Mouse (Mus musculus): ENCODE results near the gene Camk1d. TPM values are rescaled to one million over a fixed set of nuclear protein-coding genes. Genes with fewer than 3 reads are reported as not detected.
"Not testable (repeated sequence)": the region's sequence is repeated elsewhere in the genome, so short reads cannot be mapped to it uniquely, and the experiment has no call there.

Gene Camk1d
- polyA plus RNA-seq, 1 experiment from 2014 or later = 1.1 TPM

DNA sequence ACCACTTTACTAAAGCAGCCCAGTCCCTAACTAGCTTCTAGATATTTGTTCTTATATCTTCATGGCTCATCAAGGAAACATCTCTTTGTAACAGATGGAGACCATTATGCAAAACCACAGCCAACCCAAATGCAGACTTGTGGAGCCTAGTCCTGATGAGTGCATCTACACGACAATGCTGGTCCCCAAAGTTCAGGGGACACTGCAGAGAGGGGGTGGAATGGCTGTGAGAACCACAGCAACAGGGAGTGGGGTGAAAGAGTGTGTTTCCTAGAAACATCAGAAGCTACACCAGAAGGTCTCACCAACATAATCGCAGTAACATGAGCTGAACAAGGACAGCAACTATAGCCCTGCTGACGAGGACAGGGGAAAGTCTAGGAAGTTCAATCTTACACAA, 152.9 kb downstream of the Camk1d start:
- no peak overlapping the region for H3K9ac ChIP-seq (replicated peaks)
- 87% methylated on average over 3 of the region's 3 CpGs for WGBS
- no peak overlapping the region for H3K4me3 ChIP-seq (replicated peaks)
- no peak overlapping the region for H3K4me2 ChIP-seq
- no peak overlapping the region for H3K27ac ChIP-seq
- H3K36me3 ChIP-seq = no peaks in the 10 kb centered on the region
- no peaks in the 10 kb centered on the region for H3K4me1 ChIP-seq (replicated peaks)
- H3K27me3 ChIP-seq = no peaks in the 10 kb centered on the region
- H3K9me3 ChIP-seq = no peaks in the 10 kb centered on the region
- no peak for ATAC-seq (ENCODE audit: insufficient number of reproducible peaks, insufficient read depth, low FRiP score, low TSS enrichment, low read depth)

DNA sequence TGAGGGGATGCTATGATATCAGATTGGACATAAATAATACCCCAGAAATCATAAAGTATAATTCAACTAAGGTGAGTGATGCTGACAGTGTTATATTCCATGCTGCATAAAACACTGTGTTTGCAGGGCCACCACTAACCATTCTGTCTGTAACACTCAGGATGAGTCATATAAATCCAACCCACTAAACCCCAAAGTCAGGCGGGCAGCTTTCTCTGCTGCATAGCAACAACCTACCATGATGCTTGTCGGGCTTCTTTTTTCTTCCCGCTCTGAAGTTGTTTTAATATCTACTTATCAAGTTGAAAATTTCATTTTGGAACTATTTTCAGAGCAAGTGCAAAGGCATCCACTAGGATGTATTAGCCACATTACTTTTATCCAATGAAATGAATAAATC, 161.1 kb downstream of the Camk1d start:
- Histone ChIP-seq H3K4me1 (replicated peaks) (no peaks in the 10 kb centered on the region), H3K36me3 (no peaks in the 10 kb centered on the region), H3K27ac (no peak overlapping the region), H3K4me2 (no peak overlapping the region), H3K27me3 (no peaks in the 10 kb centered on the region), H3K4me3 (replicated peaks) (no peak overlapping the region), H3K9ac (replicated peaks) (no peak overlapping the region), H3K9me3 (no peaks in the 10 kb centered on the region)
- no peak for ATAC-seq (ENCODE audit: insufficient number of reproducible peaks, insufficient read depth, low FRiP score, low TSS enrichment, low read depth)
- 91% methylated on average over 3 of the region's 3 CpGs for WGBS

DNA sequence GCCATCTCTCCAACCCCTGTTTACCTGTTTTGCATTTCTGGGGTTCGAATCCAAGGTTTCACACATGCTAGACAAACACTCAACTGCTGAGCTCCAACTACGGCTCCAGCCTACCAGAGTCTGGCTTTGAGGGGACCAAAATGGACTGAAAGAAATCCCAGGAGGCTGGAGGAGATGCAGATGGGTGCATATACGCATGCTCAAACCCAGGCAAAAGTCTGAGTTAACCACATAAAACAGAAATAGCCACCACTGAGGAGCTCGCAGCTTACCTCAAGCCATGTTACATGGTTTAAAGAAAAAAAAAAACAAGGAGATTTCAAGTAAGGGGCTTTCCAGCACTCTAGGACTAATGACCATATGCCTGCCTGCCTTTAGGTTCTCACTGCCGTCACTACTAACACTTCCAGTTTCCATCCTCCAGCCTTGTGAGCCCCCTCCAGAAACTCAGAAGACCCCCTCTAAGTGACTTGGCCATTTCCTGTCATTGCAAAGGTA, 162.5 kb downstream of the Camk1d start:
- no peak overlapping the region for H3K27ac ChIP-seq
- 87% methylated on average over 5 of the region's 5 CpGs for WGBS
- H3K4me2 ChIP-seq = no peak overlapping the region
- no peaks in the 10 kb centered on the region for H3K9me3 ChIP-seq
- H3K4me3 ChIP-seq (replicated peaks) = no peak overlapping the region
- H3K4me1 ChIP-seq (replicated peaks) = no peaks in the 10 kb centered on the region
- no peak overlapping the region for H3K9ac ChIP-seq (replicated peaks)
- no peaks in the 10 kb centered on the region for H3K27me3 ChIP-seq
- no peaks in the 10 kb centered on the region for H3K36me3 ChIP-seq
- ATAC-seq (ENCODE audit: insufficient number of reproducible peaks, insufficient read depth, low FRiP score, low TSS enrichment, low read depth) = no peak

DNA sequence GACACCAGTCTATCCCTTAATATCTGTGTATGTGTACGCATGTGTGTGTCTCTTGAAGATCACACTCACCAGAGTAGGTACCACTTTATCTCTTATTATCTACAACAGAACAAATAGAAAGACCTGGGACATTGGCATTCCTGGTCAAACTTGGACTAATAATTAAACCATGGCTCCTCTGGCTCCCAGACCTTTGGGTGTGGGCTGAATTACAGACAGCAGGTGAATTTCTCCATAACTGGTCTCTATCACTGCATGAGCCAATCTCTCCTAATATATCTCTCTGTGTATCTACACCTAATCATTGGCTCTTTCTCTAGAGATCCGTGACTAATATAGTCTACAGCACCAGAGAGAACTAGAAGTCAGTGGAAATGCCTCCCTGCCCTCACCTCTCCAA, 165.0 kb downstream of the Camk1d start:
- H3K36me3 ChIP-seq = no peaks in the 10 kb centered on the region
- 98% methylated on average over 2 of the region's 2 CpGs for WGBS

DNA sequence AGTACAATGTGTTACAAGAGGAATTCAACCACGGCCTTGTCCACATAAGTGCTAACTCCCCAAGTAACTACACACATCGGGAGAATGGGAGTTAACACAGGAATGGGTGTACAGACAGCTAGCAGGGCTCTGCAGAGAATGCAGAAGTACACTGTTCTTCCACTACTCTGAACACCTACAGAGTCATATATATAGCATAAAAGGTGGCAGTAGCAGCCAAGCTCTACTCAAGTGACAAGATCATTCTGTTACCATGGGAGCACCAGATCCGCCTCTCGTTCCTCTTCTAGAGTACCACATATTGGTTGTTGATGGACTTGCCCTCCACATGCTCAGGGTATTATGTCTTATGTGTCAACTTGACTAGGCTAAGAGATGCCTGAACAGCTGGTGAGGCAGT, 165.4 kb downstream of the Camk1d start:
- no peak for ATAC-seq (ENCODE audit: insufficient number of reproducible peaks, insufficient read depth, low FRiP score, low TSS enrichment, low read depth)
- Histone ChIP-seq H3K4me3 (replicated peaks) (no peak overlapping the region), H3K27ac (no peak overlapping the region), H3K36me3 (no peaks in the 10 kb centered on the region), H3K4me2 (no peak overlapping the region), H3K9me3 (no peaks in the 10 kb centered on the region), H3K27me3 (no peaks in the 10 kb centered on the region), H3K4me1 (replicated peaks) (no peaks in the 10 kb centered on the region), H3K9ac (replicated peaks) (no peak overlapping the region)
- WGBS = 91% methylated on average over 4 of the region's 4 CpGs

More for the DNA sequence above, 165.0 kb downstream of the Camk1d start:
- H3K4me1 ChIP-seq (replicated peaks) = no peaks in the 10 kb centered on the region
- no peaks in the 10 kb centered on the region for H3K27me3 ChIP-seq
- H3K9me3 ChIP-seq = no peaks in the 10 kb centered on the region
- no peak overlapping the region for H3K4me3 ChIP-seq (replicated peaks)
- ATAC-seq (ENCODE audit: insufficient number of reproducible peaks, insufficient read depth, low FRiP score, low TSS enrichment, low read depth) = no peak
- no peak overlapping the region for H3K9ac ChIP-seq (replicated peaks)
- H3K27ac ChIP-seq = no peak overlapping the region
- H3K4me2 ChIP-seq = no peak overlapping the region

DNA sequence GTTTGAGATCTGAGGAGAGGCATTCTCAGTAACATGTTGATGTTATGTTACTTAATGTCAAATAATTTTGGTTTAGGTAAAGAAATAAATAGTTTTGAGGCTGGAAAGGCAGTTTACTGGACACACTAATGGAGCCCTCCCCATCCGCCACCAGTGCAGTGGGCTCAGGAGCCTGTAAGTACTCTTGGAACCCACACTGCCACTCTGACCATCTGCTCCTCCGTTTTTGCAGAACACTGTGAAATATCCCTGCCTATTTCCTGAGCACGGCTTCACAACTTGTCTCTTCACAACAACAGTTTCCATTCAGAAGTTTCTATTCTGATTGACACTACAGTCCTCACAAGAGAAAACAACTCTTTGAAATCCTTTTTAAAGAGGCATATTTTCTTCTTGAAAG, 173.4 kb downstream of the Camk1d start:
- ATAC-seq (ENCODE audit: insufficient number of reproducible peaks, insufficient read depth, low FRiP score, low TSS enrichment, low read depth) = no peak
- Histone ChIP-seq H3K4me1 (replicated peaks) (no peaks in the 10 kb centered on the region), H3K9ac (replicated peaks) (no peak overlapping the region), H3K27me3 (no peaks in the 10 kb centered on the region), H3K4me2 (no peak overlapping the region), H3K27ac (no peak overlapping the region), H3K36me3 (no peaks in the 10 kb centered on the region), H3K4me3 (replicated peaks) (no peak overlapping the region), H3K9me3 (no peaks in the 10 kb centered on the region)
- WGBS = 78% methylated on average over 3 of the region's 3 CpGs

DNA sequence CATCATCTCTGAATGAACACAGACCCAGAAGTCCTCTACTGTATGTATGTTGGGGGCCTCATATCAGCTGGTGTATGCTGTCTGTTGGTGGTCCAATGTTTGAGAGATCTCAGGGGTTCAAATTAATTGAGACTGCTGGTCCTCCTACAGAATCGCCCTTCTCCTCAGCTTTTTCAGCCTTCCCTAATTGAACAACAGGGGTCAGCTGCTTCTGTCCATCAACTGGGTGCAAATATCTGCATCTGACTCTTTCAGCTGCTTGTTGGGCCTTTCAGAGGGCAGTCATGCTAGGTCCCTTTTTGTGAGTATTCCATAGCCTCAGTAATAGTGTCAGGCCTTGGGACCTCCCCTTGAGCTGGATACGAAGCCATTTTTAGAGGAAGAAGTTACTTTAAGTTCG, 174.4 kb downstream of the Camk1d start:
- H3K9me3 ChIP-seq; H3K36me3 ChIP-seq; H3K4me2 ChIP-seq; H3K4me1 ChIP-seq (replicated peaks); H3K27me3 ChIP-seq; ATAC-seq (ENCODE audit: insufficient number of reproducible peaks, insufficient read depth, low FRiP score, low TSS enrichment, low read depth); H3K9ac ChIP-seq (replicated peaks); H3K27ac ChIP-seq; H3K4me3 ChIP-seq (replicated peaks): not testable (repeated sequence)
- WGBS = 53% methylated on average over 3 of the region's 3 CpGs

DNA sequence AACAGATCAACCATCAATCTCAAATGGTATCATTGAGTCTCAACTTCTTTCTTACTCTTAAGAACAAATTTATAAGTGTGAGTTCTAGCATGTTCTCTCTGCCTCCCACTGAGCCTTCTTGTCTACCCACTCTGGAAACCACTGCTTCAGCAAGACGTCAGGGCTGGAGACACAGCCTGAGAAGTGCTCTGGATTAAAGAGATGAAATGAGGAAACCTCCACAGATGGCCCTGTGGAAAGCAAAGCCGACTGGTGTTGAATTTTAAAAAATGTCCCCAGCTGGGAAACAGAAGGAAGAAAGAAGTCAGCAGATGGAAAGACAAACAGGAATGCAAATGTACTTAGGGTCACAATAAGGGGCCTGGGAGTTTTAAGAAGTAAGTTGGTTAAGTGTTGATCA, 180.4 kb downstream of the Camk1d start:
- H3K4me1 ChIP-seq (replicated peaks) = no peaks in the 10 kb centered on the region
- 67% methylated on average over 2 of the region's 2 CpGs for WGBS
- no peak overlapping the region for H3K4me2 ChIP-seq
- H3K9ac ChIP-seq (replicated peaks) = no peak overlapping the region
- no peak overlapping the region for H3K27ac ChIP-seq
- no peaks in the 10 kb centered on the region for H3K36me3 ChIP-seq
- H3K9me3 ChIP-seq = 0 out of 2 replicates have a peak, but pooled peaks cover 3% of the 10 kb centered on the region
- H3K4me3 ChIP-seq (replicated peaks) = no peak overlapping the region
- no peaks in the 10 kb centered on the region for H3K27me3 ChIP-seq
- ATAC-seq (ENCODE audit: insufficient number of reproducible peaks, insufficient read depth, low FRiP score, low TSS enrichment, low read depth) = no peak

DNA sequence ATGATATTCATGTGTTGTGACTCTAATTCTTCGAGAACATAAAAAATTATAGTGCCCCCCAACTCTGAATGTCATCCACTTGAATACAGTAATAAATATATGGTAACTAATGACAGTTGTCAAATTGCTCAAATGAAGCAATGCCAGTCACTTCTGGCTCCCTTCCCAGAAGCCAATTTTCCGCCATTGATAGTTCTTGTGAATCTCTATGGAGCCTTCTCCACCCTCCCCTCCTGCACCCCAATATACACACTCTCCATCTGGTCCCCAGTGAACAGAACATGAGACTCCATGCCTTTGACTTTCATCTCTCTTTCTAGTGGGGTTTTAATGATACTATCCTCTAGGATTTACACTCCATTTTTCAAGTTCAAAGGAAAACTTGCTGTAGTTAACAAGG, 184.3 kb downstream of the Camk1d start:
- Histone ChIP-seq H3K9ac (replicated peaks) (no peak overlapping the region), H3K36me3 (no peaks in the 10 kb centered on the region), H3K27me3 (no peaks in the 10 kb centered on the region), H3K4me3 (replicated peaks) (no peak overlapping the region), H3K9me3 (0 out of 2 replicates have a peak, but pooled peaks cover 3% of the 10 kb centered on the region), H3K4me2 (no peak overlapping the region), H3K27ac (no peak overlapping the region), H3K4me1 (replicated peaks) (no peaks in the 10 kb centered on the region)
- 77% methylated on average over 2 of the region's 2 CpGs for WGBS
- ATAC-seq (ENCODE audit: insufficient number of reproducible peaks, insufficient read depth, low FRiP score, low TSS enrichment, low read depth) = no peak

DNA sequence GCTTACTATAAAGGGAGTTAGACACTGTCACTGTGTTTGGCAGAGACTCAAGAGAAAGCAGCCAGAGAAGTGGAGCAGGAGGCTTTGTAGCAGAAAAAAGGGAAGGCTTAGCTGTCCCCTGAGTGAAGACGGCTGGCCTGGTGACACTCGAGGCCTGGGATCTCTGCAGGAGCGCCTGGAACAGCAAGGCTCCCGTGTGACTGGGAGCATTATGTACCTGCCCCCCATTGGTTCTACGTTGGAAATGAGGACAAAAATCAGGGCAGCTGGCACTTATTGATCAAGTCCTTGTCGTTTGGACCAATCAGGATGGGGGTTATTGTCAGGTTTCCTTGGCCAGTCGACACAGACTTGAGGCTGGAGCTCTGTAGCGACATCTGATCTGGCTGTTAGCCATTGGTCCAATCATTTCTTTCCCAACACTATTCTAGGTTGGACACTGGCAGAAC, 195.1 kb downstream of the Camk1d start:
- no peaks in the 10 kb centered on the region for H3K36me3 ChIP-seq
- H3K4me2 ChIP-seq = no peak overlapping the region
- no peaks in the 10 kb centered on the region for H3K9me3 ChIP-seq
- no peak overlapping the region for H3K4me3 ChIP-seq (replicated peaks)
- no peak for ATAC-seq (ENCODE audit: insufficient number of reproducible peaks, insufficient read depth, low FRiP score, low TSS enrichment, low read depth)
- H3K27ac ChIP-seq = no peak overlapping the region
- no peaks in the 10 kb centered on the region for H3K27me3 ChIP-seq
- 75% methylated on average over 8 of the region's 8 CpGs for WGBS
- H3K9ac ChIP-seq (replicated peaks) = no peak overlapping the region
- no peaks in the 10 kb centered on the region for H3K4me1 ChIP-seq (replicated peaks)

DNA sequence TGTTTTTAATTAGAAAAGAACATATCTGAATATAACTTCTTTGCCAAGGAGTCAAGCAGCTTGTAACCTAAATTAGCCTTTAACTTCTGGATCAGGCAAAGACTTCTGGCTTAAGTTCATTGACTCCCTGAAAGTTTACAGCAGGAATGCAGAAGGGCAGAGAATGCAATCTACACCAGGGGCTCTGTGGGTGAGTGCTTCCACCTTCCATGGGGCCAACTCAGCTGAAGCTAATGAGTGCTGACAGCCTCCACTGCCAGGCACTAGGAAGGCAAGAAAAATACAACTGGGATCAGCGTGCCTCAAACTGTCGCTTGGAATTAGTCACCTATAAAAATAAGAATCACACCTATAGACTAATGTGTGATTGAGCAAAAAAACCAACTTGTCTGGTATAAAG, 199.2 kb downstream of the Camk1d start:
- Histone ChIP-seq H3K27me3 (no peaks in the 10 kb centered on the region), H3K27ac (no peak overlapping the region), H3K9me3 (no peaks in the 10 kb centered on the region), H3K4me3 (replicated peaks) (no peak overlapping the region), H3K36me3 (no peaks in the 10 kb centered on the region), H3K4me2 (no peak overlapping the region), H3K4me1 (replicated peaks) (no peaks in the 10 kb centered on the region), H3K9ac (replicated peaks) (no peak overlapping the region)
- 71% methylated on average over 2 of the region's 2 CpGs for WGBS
- ATAC-seq (ENCODE audit: insufficient number of reproducible peaks, insufficient read depth, low FRiP score, low TSS enrichment, low read depth) = no peak

DNA sequence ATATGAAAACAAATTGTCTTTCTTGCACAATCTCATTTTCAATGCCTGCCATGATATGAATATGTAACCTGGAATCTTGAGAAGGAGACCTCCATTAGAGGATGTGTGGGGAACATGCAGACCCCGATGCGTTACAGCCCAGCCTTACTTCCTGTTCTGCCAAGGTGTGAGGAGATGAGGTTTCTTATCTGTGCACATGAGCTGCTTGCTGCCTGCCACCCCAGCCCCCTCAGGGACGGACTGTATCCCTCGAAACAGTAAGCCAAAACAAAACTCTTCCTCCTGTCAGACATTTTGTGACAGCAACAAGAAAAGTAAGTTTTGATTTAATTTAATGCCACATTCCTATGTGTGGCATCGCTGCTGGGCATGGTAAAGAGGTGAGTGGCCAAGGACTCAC, 200.2 kb downstream of the Camk1d start:
- no peaks in the 10 kb centered on the region for H3K27me3 ChIP-seq
- no peak overlapping the region for H3K4me2 ChIP-seq
- H3K4me3 ChIP-seq (replicated peaks) = no peak overlapping the region
- ATAC-seq (ENCODE audit: insufficient number of reproducible peaks, insufficient read depth, low FRiP score, low TSS enrichment, low read depth) = no peak
- no peaks in the 10 kb centered on the region for H3K4me1 ChIP-seq (replicated peaks)
- 87% methylated on average over 5 of the region's 5 CpGs for WGBS
- no peaks in the 10 kb centered on the region for H3K36me3 ChIP-seq
- H3K9ac ChIP-seq (replicated peaks) = no peak overlapping the region
- no peaks in the 10 kb centered on the region for H3K9me3 ChIP-seq
- no peak overlapping the region for H3K27ac ChIP-seq

Data from limb, embryonic 12.5 days (tissue).